Mouse (Mus musculus) cerebellum, postnatal 36 days (tissue): ENCODE data around the gene Ube2n.

Experiments
- DNase-seq, 2 experiments: peaks; one replicate each; pipeline ENCODE4 v3.0.0; 2021 to 2022; ENCODE audit warnings: mixed read lengths in 2 of 2

Gene Ube2n

GRCm38 (mm10) chr10:95514656-95515292 lies at the start of gene Ube2n:
Gene Ube2n (plus strand): TSS chr10:95515145.
- peak; percentile 96 to 98 for DNase-seq

GRCm38 (mm10) chr10:95465485-95465896 lies 49.5 kb upstream of the Ube2n start:
- no peak for DNase-seq

- no peak for DNase-seq
These were observed 46.1 kb upstream of the Ube2n start for GRCm38 (mm10) chr10:95468894-95469293.

- no peak for DNase-seq
These were observed 43.8 kb upstream of the Ube2n start for GRCm38 (mm10) chr10:95471186-95471585.

- DNase-seq: no peak
These were observed 42.9 kb upstream of the Ube2n start for GRCm38 (mm10) chr10:95471889-95472547.

GRCm38 (mm10) chr10:95475923-95476322 lies 39.0 kb upstream of the Ube2n start:
- DNase-seq: peak; percentile 83 to 84

GRCm38 (mm10) chr10:95477516-95477915 lies 37.4 kb upstream of the Ube2n start:
- no peak for DNase-seq

GRCm38 (mm10) chr10:95489653-95490052 lies 25.3 kb upstream of the Ube2n start:
- peak in 1 of 2 experiments; percentile 27 for DNase-seq

- no peak for DNase-seq
These were observed 20.7 kb upstream of the Ube2n start for GRCm38 (mm10) chr10:95494268-95494667.

- no peak for DNase-seq
These were observed 13.9 kb upstream of the Ube2n start for GRCm38 (mm10) chr10:95501033-95501432.

GRCm38 (mm10) chr10:95501463-95502081 lies 13.4 kb upstream of the Ube2n start, which contains the start of gene Mrpl42:
Gene Mrpl42 (minus strand): TSS chr10:95501940.
- DNase-seq: peak; percentile 89

GRCm38 (mm10) chr10:95503443-95504235 lies 11.3 kb upstream of the Ube2n start:
- no peak for DNase-seq

GRCm38 (mm10) chr10:95504341-95504740 lies 10.6 kb upstream of the Ube2n start:
- DNase-seq: no peak

- DNase-seq: no peak
These were observed 6.8 kb upstream of the Ube2n start for GRCm38 (mm10) chr10:95508126-95508525.

- no peak for DNase-seq
These were observed 6.2 kb upstream of the Ube2n start for GRCm38 (mm10) chr10:95508793-95509192.

GRCm38 (mm10) chr10:95509263-95509662 lies 5.7 kb upstream of the Ube2n start:
- no peak for DNase-seq

GRCm38 (mm10) chr10:95512635-95513034 lies 2.3 kb upstream of the Ube2n start:
- DNase-seq: no peak

- peak in 1 of 2 experiments; percentile 44 for DNase-seq
These were observed 983 bp upstream of the Ube2n start for GRCm38 (mm10) chr10:95513768-95514556.

GRCm38 (mm10) chr10:95515293-95515931 lies 467 bp downstream of the Ube2n start:
- DNase-seq: peak; percentile 60 to 62

GRCm38 (mm10) chr10:95517656-95518055 lies 2.7 kb downstream of the Ube2n start:
- DNase-seq: no peak

GRCm38 (mm10) chr10:95525037-95525675 lies 10.2 kb downstream of the Ube2n start:
- DNase-seq: no peak
